Mouse (Mus musculus): ENCODE data around the gene Nccrp1. TPM values are rescaled to one million over a fixed set of nuclear protein-coding genes. Genes with fewer than 3 reads are reported as not detected.
"Not testable (repeated sequence)": the region's sequence is repeated elsewhere in the genome, so short reads cannot be mapped to it uniquely, and the experiment has no call there.

Gene Nccrp1
- polyA plus RNA-seq, 2 experiments from 2014 or later = not detected

DNA sequence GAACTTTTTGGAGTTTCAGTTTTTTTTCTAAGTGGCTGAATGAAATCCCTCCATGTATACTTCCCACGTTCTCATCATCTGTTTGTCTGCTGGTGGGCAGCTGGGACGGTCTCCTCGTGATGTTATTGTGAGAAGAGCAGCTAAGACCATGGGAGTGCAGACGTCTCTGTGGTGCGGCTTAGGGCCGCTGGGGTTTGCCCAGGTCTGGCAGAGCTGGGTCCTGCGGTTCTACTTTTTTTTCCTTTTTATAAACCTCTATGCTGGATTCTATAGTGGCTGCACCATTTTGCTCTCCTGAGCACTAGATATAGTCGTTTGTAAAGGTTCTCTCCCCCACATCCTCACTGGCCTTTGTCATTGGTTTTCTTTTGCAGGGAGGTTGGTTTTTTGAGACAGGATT, 35.6 kb downstream of the Nccrp1 start:
- ATAC-seq = no peak

DNA sequence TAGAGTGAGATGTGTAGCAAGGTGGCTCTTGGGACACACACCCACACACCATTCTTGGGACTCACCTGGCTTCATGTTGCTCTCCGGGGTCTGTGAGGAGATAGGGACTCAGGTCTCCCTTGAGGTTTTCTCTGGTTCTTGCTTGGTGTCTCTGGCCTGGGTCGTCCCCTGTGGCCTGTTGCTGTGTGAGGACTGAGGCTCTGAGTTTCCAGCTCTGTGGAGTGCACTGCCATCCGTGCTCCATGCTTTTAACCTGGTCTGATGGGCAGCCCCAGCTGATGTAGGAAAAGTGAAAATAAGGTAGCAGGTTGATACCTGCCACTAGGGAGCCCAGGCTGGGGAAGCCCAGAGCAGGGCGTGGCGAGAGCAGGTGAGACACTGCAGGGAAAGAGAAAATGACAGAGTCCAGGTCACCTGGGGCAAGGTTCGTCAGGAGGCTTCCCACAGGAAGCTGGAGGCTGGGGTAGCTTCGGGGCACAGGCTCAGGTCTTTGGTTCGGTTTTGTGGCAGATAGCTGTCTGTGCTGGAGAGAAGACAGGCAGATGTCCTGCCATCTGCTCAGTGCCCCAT, 36.6 kb downstream of the Nccrp1 start, which contains the start of gene Ifnl2:
Ifnl2 (minus strand) TSS at position 51 of the 570 bp plus-strand sequence.
- not testable (repeated sequence) for ATAC-seq

DNA sequence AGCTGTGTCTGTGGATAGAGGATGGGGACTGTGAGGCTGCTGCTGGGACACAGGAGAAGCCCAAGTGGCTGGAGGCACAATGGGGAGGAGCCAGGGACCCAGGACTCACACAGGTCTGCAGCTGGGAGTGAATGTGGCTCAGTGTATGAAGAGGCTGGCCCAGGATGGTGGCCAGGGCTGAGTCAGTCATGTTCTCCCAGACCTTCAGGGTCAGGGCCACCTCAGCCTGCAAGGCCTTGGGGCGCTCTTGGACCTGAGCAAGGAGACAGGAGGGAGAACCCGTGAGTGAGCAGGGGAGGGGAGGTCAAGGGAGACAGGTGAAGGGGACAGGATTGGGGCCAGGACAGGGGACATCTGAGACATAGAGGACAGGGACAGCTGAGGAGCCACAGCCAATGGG, 37.9 kb downstream of the Nccrp1 start:
- not testable (repeated sequence) for ATAC-seq

DNA sequence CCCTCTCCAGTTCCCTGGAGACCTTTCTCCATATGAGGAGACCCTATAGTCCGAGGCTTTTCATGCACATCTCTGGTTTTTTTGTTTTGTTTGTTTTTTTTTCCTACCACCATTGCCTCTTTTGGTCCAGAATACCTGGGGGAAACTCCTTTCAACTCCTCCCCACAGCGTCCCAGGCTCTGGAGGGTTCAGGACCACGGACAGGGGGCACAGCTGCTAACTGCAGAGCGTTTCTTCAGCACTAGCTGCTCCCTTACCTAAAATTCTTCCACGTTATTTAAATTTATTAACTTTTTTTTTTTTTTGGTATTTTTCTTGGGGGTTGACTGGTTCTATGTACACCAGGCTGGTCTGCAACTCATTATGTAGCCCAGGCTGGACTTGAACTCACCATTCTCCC, 41.5 kb downstream of the Nccrp1 start:
- ATAC-seq = no peak

DNA sequence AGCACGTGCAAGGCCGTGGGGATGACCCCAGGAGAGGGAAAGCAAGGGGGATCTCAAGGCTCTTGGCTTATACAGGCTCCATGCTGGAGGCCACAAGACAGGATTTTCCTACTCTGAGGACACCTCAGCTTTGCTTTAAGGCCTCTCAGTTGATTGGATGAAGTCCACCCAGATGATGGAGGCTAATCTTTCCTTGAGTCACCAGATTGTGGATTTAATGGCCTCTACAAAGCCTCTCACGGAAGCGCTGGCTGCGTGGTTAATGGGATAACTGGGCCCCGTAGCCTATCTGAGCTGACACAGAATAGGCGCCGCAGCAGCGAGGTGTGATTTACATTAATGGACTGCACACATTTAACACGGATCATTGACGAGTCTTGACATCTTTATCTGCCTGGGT, 51.6 kb downstream of the Nccrp1 start:
- ATAC-seq = no peak

Other genes starting within 250 kb of the Nccrp1 start
- under 1 TPM in 1 of 2 experiments, not detected in 1; 0.17 TPM for gene Dll3, start 245.0 kb downstream of the Nccrp1 start, polyA plus RNA-seq (2017; shearing (Covaris generic))
- 10 to 100 TPM; 31.2 to 41.1 TPM for gene Timm50, start 235.2 kb downstream of the Nccrp1 start, polyA plus RNA-seq (2017; shearing (Covaris generic))
- gene Supt5, start 208.5 kb downstream of the Nccrp1 start, polyA plus RNA-seq (2017; shearing (Covaris generic)) = 100 to 1,000 TPM in 1 of 2 experiments, 10 to 100 TPM in 1; 68.7 to 110 TPM
- gene Rps16, start 196.6 kb downstream of the Nccrp1 start, polyA plus RNA-seq (2017; shearing (Covaris generic)) = 1,000 to 10,000 TPM; 1,380 to 1,513 TPM
- 10 to 100 TPM; 61.5 to 70.3 TPM for gene Plekhg2, start 174.7 kb downstream of the Nccrp1 start, polyA plus RNA-seq (2017; shearing (Covaris generic))
- gene Zfp36, start 167.0 kb downstream of the Nccrp1 start, polyA plus RNA-seq (2017; shearing (Covaris generic)) = 100 to 1,000 TPM; 107 to 125 TPM
- 10 to 100 TPM; 29.7 to 30.6 TPM for gene Med29, start 154.5 kb downstream of the Nccrp1 start, polyA plus RNA-seq (2017; shearing (Covaris generic))
- gene Paf1, start 154.3 kb downstream of the Nccrp1 start, polyA plus RNA-seq (2017; shearing (Covaris generic)) = 10 to 100 TPM; 49.2 to 65.4 TPM
- 100 to 1,000 TPM; 694 to 773 TPM for gene Gmfg, start 109.8 kb downstream of the Nccrp1 start, polyA plus RNA-seq (2017; shearing (Covaris generic))
- gene Lrfn1, start 95.3 kb downstream of the Nccrp1 start, polyA plus RNA-seq (2017; shearing (Covaris generic)) = not detected
- not detected for gene Ifnl2, start 36.8 kb downstream of the Nccrp1 start, polyA plus RNA-seq (2017; shearing (Covaris generic))
- gene Ifnl3, start 24.4 kb downstream of the Nccrp1 start, polyA plus RNA-seq (2017; shearing (Covaris generic)) = not detected
- not detected for gene Sycn, start 6.4 kb downstream of the Nccrp1 start, polyA plus RNA-seq (2017; shearing (Covaris generic))
- 1 to 10 TPM; 6.2 to 7.4 TPM for gene Samd4b, start 50.9 kb upstream of the Nccrp1 start, polyA plus RNA-seq (2017; shearing (Covaris generic))
- gene Pak4, start 50.9 kb upstream of the Nccrp1 start, polyA plus RNA-seq (2017; shearing (Covaris generic)) = 1 to 10 TPM; 2.3 to 2.8 TPM
- gene Acp7, start 84.1 kb upstream of the Nccrp1 start, polyA plus RNA-seq (2017; shearing (Covaris generic)) = not detected
- gene Fbxo27, start 145.6 kb upstream of the Nccrp1 start, polyA plus RNA-seq (2017; shearing (Covaris generic)) = 1 to 10 TPM; 1.1 to 2.9 TPM
- gene Fbxo17, start 169.6 kb upstream of the Nccrp1 start, polyA plus RNA-seq (2017; shearing (Covaris generic)) = 10 to 100 TPM in 1 of 2 experiments, 1 to 10 TPM in 1; 8.3 to 10.9 TPM
- 10 to 100 TPM; 71.9 to 75.7 TPM for gene Mrps12, start 194.6 kb upstream of the Nccrp1 start, polyA plus RNA-seq (2017; shearing (Covaris generic))
- 10 to 100 TPM in 1 of 2 experiments, 1 to 10 TPM in 1; 8.9 to 13.0 TPM for gene Sars2, start 194.7 kb upstream of the Nccrp1 start, polyA plus RNA-seq (2017; shearing (Covaris generic))
- gene Ccer2, start 208.9 kb upstream of the Nccrp1 start, polyA plus RNA-seq (2017; shearing (Covaris generic)) = not detected
- 100 to 1,000 TPM in 1 of 2 experiments, 10 to 100 TPM in 1; 82.3 to 103 TPM for gene Sirt2, start 219.5 kb upstream of the Nccrp1 start, polyA plus RNA-seq (2017; shearing (Covaris generic))
- gene Nfkbib, start 220.3 kb upstream of the Nccrp1 start, polyA plus RNA-seq (2017; shearing (Covaris generic)) = 10 to 100 TPM; 56.4 to 78.9 TPM
- 100 to 1,000 TPM; 199 to 272 TPM for gene Rinl, start 241.7 kb upstream of the Nccrp1 start, polyA plus RNA-seq (2017; shearing (Covaris generic))